Mouse (Mus musculus): Measurements from ENCODE around the gene Cnnm4.

- no peak for TF ChIP-seq CTCF (conservative IDR thresholded peaks at IDR 0.05; ENCODE audit: low read length)
- no peak for TF ChIP-seq POU5F1 (IDR thresholded peaks at IDR 0.05; ENCODE audit: borderline replicate concordance, low read length)
These were observed 78.1 kb downstream of the Cnnm4 start for GRCm38 (mm10) chr1:36549491-36549890.

Measured in E14TG2a.4 (cell line).